Mouse (Mus musculus): ENCODE results near the gene 4930432K21Rik.
A peak's percentile ranks its signal among the peaks of the same experiment; 100 is the strongest.

The 4930432K21Rik gene

GRCm38 (mm10) chr8:84148531-84148850 lies 666 bp downstream of the 4930432K21Rik start:
- ATAC-seq (ENCODE audit: low TSS enrichment), result no peak

GRCm38 (mm10) chr8:84149181-84149580 lies 1.4 kb downstream of the 4930432K21Rik start:
- ATAC-seq (ENCODE audit: low TSS enrichment), result no peak

- no peak for ATAC-seq (ENCODE audit: low TSS enrichment)
These were observed 9.8 kb downstream of the 4930432K21Rik start for GRCm38 (mm10) chr8:84157620-84158019.

GRCm38 (mm10) chr8:84167696-84168095 lies 19.9 kb downstream of the 4930432K21Rik start:
- ATAC-seq (ENCODE audit: low TSS enrichment), result no peak

GRCm38 (mm10) chr8:84170096-84170495 lies 22.3 kb downstream of the 4930432K21Rik start:
- no peak for ATAC-seq (ENCODE audit: low TSS enrichment)

GRCm38 (mm10) chr8:84173861-84174260 lies 26.0 kb downstream of the 4930432K21Rik start:
- ATAC-seq (ENCODE audit: low TSS enrichment), result no peak

- no peak for ATAC-seq (ENCODE audit: low TSS enrichment)
These were observed 28.7 kb downstream of the 4930432K21Rik start for GRCm38 (mm10) chr8:84176560-84176959.

GRCm38 (mm10) chr8:84177405-84177804 lies 29.6 kb downstream of the 4930432K21Rik start:
- no peak for ATAC-seq (ENCODE audit: low TSS enrichment)

- ATAC-seq (ENCODE audit: low TSS enrichment), result no peak
These were observed 30.8 kb downstream of the 4930432K21Rik start for GRCm38 (mm10) chr8:84178592-84178991.

- ATAC-seq (ENCODE audit: low TSS enrichment), result no peak
These were observed 32.1 kb downstream of the 4930432K21Rik start for GRCm38 (mm10) chr8:84179946-84180345.

- ATAC-seq (ENCODE audit: low TSS enrichment), result no peak
These were observed 32.8 kb downstream of the 4930432K21Rik start for GRCm38 (mm10) chr8:84180530-84181190.

- no peak for ATAC-seq (ENCODE audit: low TSS enrichment)
These were observed 35.0 kb downstream of the 4930432K21Rik start for GRCm38 (mm10) chr8:84182833-84183232.

- ATAC-seq (ENCODE audit: low TSS enrichment), result 0 out of 2 replicates have a peak, but pooled peaks have one; percentile 6
These were observed 35.6 kb downstream of the 4930432K21Rik start for GRCm38 (mm10) chr8:84183261-84184084.

- ATAC-seq (ENCODE audit: low TSS enrichment), result 0 out of 2 replicates have a peak, but pooled peaks have one; percentile 2
These were observed 36.5 kb downstream of the 4930432K21Rik start for GRCm38 (mm10) chr8:84184085-84185043.

GRCm38 (mm10) chr8:84185117-84185516 lies 37.3 kb downstream of the 4930432K21Rik start, which contains the start of gene Nanos3:
Nanos3 (minus strand) TSS chr8:84185217.
- no peak for ATAC-seq (ENCODE audit: low TSS enrichment)

GRCm38 (mm10) chr8:84186547-84186946 lies 38.7 kb downstream of the 4930432K21Rik start:
- ATAC-seq (ENCODE audit: low TSS enrichment), result peak; percentile 80

GRCm38 (mm10) chr8:84187065-84187755 lies 39.4 kb downstream of the 4930432K21Rik start:
- peak; percentile 21; the same call in 1 of the 2 replicates for ATAC-seq (ENCODE audit: low TSS enrichment)

GRCm38 (mm10) chr8:84188671-84189070 lies 40.8 kb downstream of the 4930432K21Rik start:
- no peak for ATAC-seq (ENCODE audit: low TSS enrichment)

- ATAC-seq (ENCODE audit: low TSS enrichment), result no peak
These were observed 41.8 kb downstream of the 4930432K21Rik start for GRCm38 (mm10) chr8:84189603-84190002.

GRCm38 (mm10) chr8:84190191-84190867 lies 42.5 kb downstream of the 4930432K21Rik start:
- ATAC-seq (ENCODE audit: low TSS enrichment), result no peak

GRCm38 (mm10) chr8:84192023-84192422 lies 44.2 kb downstream of the 4930432K21Rik start:
- ATAC-seq (ENCODE audit: low TSS enrichment), result peak; percentile 55

Data from frontal cortex, adult (tissue).